Comparison of ENCODE assay signal across 9 mouse cellular contexts in genomic region chr1:33684459-33684858, GRCm38 (mm10). TPM values are rescaled to one million over a fixed set of nuclear protein-coding genes. Genes with fewer than 3 reads are reported as not detected.
DNase-seq lines count a peak whose midpoint lies in the region; ATAC-seq and TF ChIP-seq lines count a peak whose summit lies in the region.
"Had no signal": no experiment of that assay in that cellular context is flagged by ENCODE, and none has a peak within 500 bp of the region (broad histone marks: within the 10 kb centered on the region; RNA-seq: fewer than 3 reads in every experiment).

No protein-coding gene starts in this region.

- H3K27ac ChIP-seq in forebrain, postnatal 0 days (ENCODE audit: low read depth, low read length), result no peak overlapping the region
- H3K27ac ChIP-seq in forebrain, embryonic 15.5 days (replicated peaks), result no peak overlapping the region
- no peak overlapping the region for H3K27ac ChIP-seq in spleen, adult 2 months (ENCODE audit: insufficient read depth, low read length)
- no peak overlapping the region for H3K27ac ChIP-seq in hindbrain, embryonic 13.5 days
- H3K27ac ChIP-seq: heart, embryonic 13.5 days had no signal

- ATAC-seq in forebrain, postnatal 0 days, result no peak
- ATAC-seq in forebrain, embryonic 15.5 days (replicated peaks), result no peak
- ATAC-seq in erythroblast, adult 5-6 weeks (replicated peaks; ENCODE audit: low FRiP score, poor library complexity, severe bottlenecking), result peak; percentile 81
- no peak for ATAC-seq in hindbrain, embryonic 13.5 days (ENCODE audit: low FRiP score)

- no peak overlapping the region for H3K4me2 ChIP-seq in forebrain, postnatal 0 days (ENCODE audit: low read depth)
- no peak overlapping the region for H3K4me2 ChIP-seq in forebrain, embryonic 15.5 days (replicated peaks)
- H3K4me2 ChIP-seq in myocyte (ENCODE audit: low read depth), result peak overlapping the region; percentile 19
- no peak overlapping the region for H3K4me2 ChIP-seq in hindbrain, embryonic 13.5 days
- H3K4me2 ChIP-seq: heart, embryonic 13.5 days had no signal

- H3K36me3 ChIP-seq in forebrain, postnatal 0 days (ENCODE audit: insufficient read depth), result no peaks in the 10 kb centered on the region
- no peaks in the 10 kb centered on the region for H3K36me3 ChIP-seq in forebrain, embryonic 15.5 days
- H3K36me3 ChIP-seq in spleen, adult 2 months (ENCODE audit: control insufficient read depth, insufficient read depth, low read length), result no peaks in the 10 kb centered on the region
- H3K36me3 ChIP-seq in myocyte (ENCODE audit: control insufficient read depth, insufficient read depth), result no peaks in the 10 kb centered on the region
- H3K36me3 ChIP-seq in hindbrain, embryonic 13.5 days, result no peaks in the 10 kb centered on the region
- H3K36me3 ChIP-seq: heart, embryonic 13.5 days had no signal

- H3K27me3 ChIP-seq in forebrain, postnatal 0 days (ENCODE audit: insufficient read depth, low read length), result no peaks in the 10 kb centered on the region
- no peaks in the 10 kb centered on the region for H3K27me3 ChIP-seq in forebrain, embryonic 15.5 days
- H3K27me3 ChIP-seq in spleen, adult 2 months (ENCODE audit: control insufficient read depth, insufficient read depth, low read length), result no peaks in the 10 kb centered on the region
- H3K27me3 ChIP-seq in myocyte (ENCODE audit: control insufficient read depth, insufficient read depth, insufficient read length), result no peaks in the 10 kb centered on the region
- no peaks in the 10 kb centered on the region for H3K27me3 ChIP-seq in hindbrain, embryonic 13.5 days
- H3K27me3 ChIP-seq: heart, embryonic 13.5 days had no signal

- H3K9ac ChIP-seq in forebrain, postnatal 0 days, result no peak overlapping the region
- H3K9ac ChIP-seq in forebrain, embryonic 15.5 days (replicated peaks), result no peak overlapping the region
- H3K9ac ChIP-seq in hindbrain, embryonic 13.5 days, result no peak overlapping the region
- H3K9ac ChIP-seq: heart, embryonic 13.5 days had no signal

- no peaks in the 10 kb centered on the region for H3K79me2 ChIP-seq in myocyte (ENCODE audit: control insufficient read depth, insufficient read depth)

- no peak overlapping the region for H3ac ChIP-seq in myocyte (ENCODE audit: control insufficient read depth, insufficient read length)

- no peaks in the 10 kb centered on the region for H3K4me1 ChIP-seq in forebrain, postnatal 0 days (ENCODE audit: insufficient read depth)
- H3K4me1 ChIP-seq in forebrain, embryonic 15.5 days, result no peaks in the 10 kb centered on the region
- no peaks in the 10 kb centered on the region for H3K4me1 ChIP-seq in spleen, adult 2 months (ENCODE audit: control insufficient read depth, insufficient read depth, insufficient read length)
- H3K4me1 ChIP-seq in hindbrain, embryonic 13.5 days (replicated peaks), result no peaks in the 10 kb centered on the region
- H3K4me1 ChIP-seq: heart, embryonic 13.5 days had no signal

- no peak overlapping the region for H3K4me3 ChIP-seq in forebrain, postnatal 0 days (ENCODE audit: low read depth, low read length)
- H3K4me3 ChIP-seq in forebrain, embryonic 15.5 days, result no peak overlapping the region
- H3K4me3 ChIP-seq in spleen, adult 2 months (ENCODE audit: extremely low read depth, insufficient read depth, insufficient read length), result no peak overlapping the region
- no peak overlapping the region for H3K4me3 ChIP-seq in myocyte
- H3K4me3 ChIP-seq in hindbrain, embryonic 13.5 days, result no peak overlapping the region
- H3K4me3 ChIP-seq: heart, embryonic 13.5 days had no signal

- TF ChIP-seq POLR2A in spleen, adult 2 months (IDR thresholded peaks at IDR 0.05; ENCODE audit: low read depth, low read length), result no peak
- TF ChIP-seq POLR2A in myocyte (IDR thresholded peaks at IDR 0.05; ENCODE audit: insufficient read length, low read depth), result no peak

- peak; percentile 43 for TF ChIP-seq CTCF in forebrain, postnatal 0 days (IDR thresholded peaks at IDR 0.05; ENCODE audit: low read depth)
- TF ChIP-seq CTCF in spleen, adult 2 months (IDR thresholded peaks at IDR 0.05; ENCODE audit: extremely low read depth, insufficient read depth, insufficient read length, insufficient replicate concordance), result 0 out of 2 replicates have a peak, but pooled peaks have one; percentile 2

- WGBS in forebrain, postnatal 0 days, result 67% methylated on average over 8 of the region's 8 CpGs
- WGBS in forebrain, embryonic 15.5 days, result 74% methylated on average over 8 of the region's 8 CpGs
- 53% methylated on average over 8 of the region's 8 CpGs for WGBS in spleen, adult 2 months
- WGBS in hindbrain, embryonic 13.5 days, result 74% methylated on average over 8 of the region's 8 CpGs

- DNase-seq in forebrain, postnatal 0 days, result no peak
- peak in 1 of 2 experiments; percentile 19 for DNase-seq in spleen, adult 2 months (ENCODE audit: low read depth in 1 of 2, low spot score in 2 of 2)
- DNase-seq in spleen, adult 12 weeks (ENCODE audit: low spot score), result no peak
- DNase-seq in frontal cortex, postnatal 25 days (ENCODE audit: low spot score in 2 of 2), result no peak

- H3K9me3 ChIP-seq in forebrain, postnatal 0 days (ENCODE audit: low read length), result no peaks in the 10 kb centered on the region
- no peaks in the 10 kb centered on the region for H3K9me3 ChIP-seq in forebrain, embryonic 15.5 days
- 0 out of 2 replicates have a peak, but pooled peaks cover 4% of the 10 kb centered on the region for H3K9me3 ChIP-seq in hindbrain, embryonic 13.5 days
- H3K9me3 ChIP-seq: heart, embryonic 13.5 days had no signal

TF ChIP-seq in myocyte, 11 proteins besides CTCF, POLR2A, EP300 and RAD21:
- no peak for TF ChIP-seq E2F4 (IDR thresholded peaks at IDR 0.05; ENCODE audit: insufficient read depth)
- no peak for TF ChIP-seq CEBPB (IDR thresholded peaks at IDR 0.05; ENCODE audit: insufficient read depth, poor library complexity, severe bottlenecking)
- TF ChIP-seq REST (IDR thresholded peaks at IDR 0.05; ENCODE audit: insufficient read depth, insufficient read length), result no peak
- no peak for TF ChIP-seq MYOG (IDR thresholded peaks at IDR 0.05; ENCODE audit: control insufficient read depth in 1 of 3, insufficient read depth in 1 of 3, insufficient read length in 2 of 3, low read depth in 2 of 3)
- TF ChIP-seq USF1 (IDR thresholded peaks at IDR 0.05; ENCODE audit: low read depth), result no peak
- TF ChIP-seq TCF12 (IDR thresholded peaks at IDR 0.05; ENCODE audit: insufficient read depth, poor library complexity, severe bottlenecking), result no peak
- no peak for TF ChIP-seq MYOD1 (IDR thresholded peaks at IDR 0.05; ENCODE audit: control insufficient read depth in 1 of 3, insufficient read length in 2 of 3, low read depth in 2 of 3)
- no peak for TF ChIP-seq SRF (IDR thresholded peaks at IDR 0.05; ENCODE audit: control insufficient read depth, insufficient read length, low read depth)
- no peak for TF ChIP-seq POLR2AphosphoS2 (IDR thresholded peaks at IDR 0.05; ENCODE audit: insufficient read length, low read depth)
- no peak for TF ChIP-seq MAX (IDR thresholded peaks at IDR 0.05; ENCODE audit: low read depth)
TF ChIP-seq in myocyte: peak in this region for 0.

RNA-seq across cellular contexts. Expression of gene Prim2, which starts 14.9 kb away (rescaled TPM):
- total RNA-seq in forebrain, postnatal 0 days (2014; rRNA removed), result 26.9 and 33.4 TPM in 2 replicates
- 17.8 and 18.3 TPM in 2 replicates for polyA plus RNA-seq in forebrain, postnatal 0 days (2015; fragmentation: Nextera tagmentation; extraction: Ambion mirVana)
- polyA plus RNA-seq in forebrain, embryonic 15.5 days (2015; fragmentation: Nextera tagmentation; extraction: Ambion mirVana), result 33.5 and 35.0 TPM in 2 replicates
- 2.9 and 4.4 TPM in 2 replicates for polyA plus RNA-seq in spleen, adult 2 months (2012; rRNA removed)
- 22.3 and 26.5 TPM in 2 replicates for total RNA-seq in erythroblast, adult 5-6 weeks (2015; ENCODE audit: low replicate concordance)
- total RNA-seq in erythroblast, adult 5-6 weeks (2017; ENCODE audit: low replicate concordance), result 37.0 and 42.5 TPM in 2 replicates
- polyA plus RNA-seq in myocyte (2012; fragmentation: generic; extraction: Trizol), result 8.2 TPM
- 24.2 and 26.1 TPM in 2 replicates for polyA plus RNA-seq in hindbrain, embryonic 13.5 days (2015; fragmentation: Nextera tagmentation; extraction: Ambion mirVana)

RNA-seq across cellular contexts. Expression of gene Rab23, which starts 35.2 kb away (rescaled TPM):
- 9.0 and 13.8 TPM in 2 replicates for total RNA-seq in forebrain, postnatal 0 days (2014; rRNA removed)
- polyA plus RNA-seq in forebrain, postnatal 0 days (2015; fragmentation: Nextera tagmentation; extraction: Ambion mirVana), result 21.1 and 25.4 TPM in 2 replicates
- 35.3 and 36.3 TPM in 2 replicates for polyA plus RNA-seq in forebrain, embryonic 15.5 days (2015; fragmentation: Nextera tagmentation; extraction: Ambion mirVana)
- 2.1 and 2.4 TPM in 2 replicates for polyA plus RNA-seq in spleen, adult 2 months (2012; rRNA removed)
- total RNA-seq in erythroblast, adult 5-6 weeks (2015; ENCODE audit: low replicate concordance), result 0.63 and 1.2 TPM in 2 replicates
- total RNA-seq in erythroblast, adult 5-6 weeks (2017; ENCODE audit: low replicate concordance), result 5.5 TPM in 1 of 2 replicates, not detected in the other
- 8.7 TPM for polyA plus RNA-seq in myocyte (2012; fragmentation: generic; extraction: Trizol)
- 25.9 and 28.3 TPM in 2 replicates for polyA plus RNA-seq in hindbrain, embryonic 13.5 days (2015; fragmentation: Nextera tagmentation; extraction: Ambion mirVana)
